Mouse (Mus musculus) midbrain, embryonic 14.5 days (tissue): Measurements from ENCODE around the gene 2310003L06Rik. TPM values are rescaled to one million over a fixed set of nuclear protein-coding genes. Genes with fewer than 3 reads are reported as not detected.

Experiments
- ATAC-seq: fragments of 200-750 bp; cut with Nextera tagmentation; 2 replicates; pipeline ENCODE4 v1.8.0; 2017; ENCODE audit warnings: moderate number of reproducible peaks, moderate library complexity; ENCODE audit not compliant: low FRiP score, low TSS enrichment
- DNase-seq: peaks from one replicate; pipeline ENCODE4 v3.0.0-alpha.2; 2015
- H3K27ac ChIP-seq: fragments of 300-500 bp; sonication (generic); replicated peaks from 2 replicates; pipeline ENCODE4 v1.5.1; 2014; ENCODE audit warnings: mild to moderate bottlenecking, low read depth, low read length, moderate library complexity
- H3K27me3 ChIP-seq: fragments of 300-500 bp; sonication (generic); 2 replicates; pipeline ENCODE4 v1.6.1; 2014; ENCODE audit warnings: low read length, control low read depth, mixed read lengths; ENCODE audit not compliant: control insufficient read depth, insufficient read depth
- H3K36me3 ChIP-seq: fragments of 300-500 bp; sonication (generic); 2 replicates; pipeline ENCODE4 v1.6.1; 2014; ENCODE audit warnings: low read length, control low read depth; ENCODE audit not compliant: control insufficient read depth, insufficient read depth
- H3K4me1 ChIP-seq: fragments of 300-500 bp; sonication (generic); 2 replicates; pipeline ENCODE4 v1.6.1; 2014; ENCODE audit warnings: mild to moderate bottlenecking, antibody characterized with exemption, low read length, control low read depth; ENCODE audit not compliant: control insufficient read depth, insufficient read depth
- H3K4me2 ChIP-seq: fragments of 300-500 bp; sonication (generic); 2 replicates; pipeline ENCODE4 v1.6.1; 2014; ENCODE audit warnings: mild to moderate bottlenecking, low read length, moderate library complexity
- H3K4me3 ChIP-seq: fragments of 300-500 bp; sonication (generic); replicated peaks from 2 replicates; pipeline ENCODE4 v1.5.1; 2014; ENCODE audit warnings: low read depth, low read length
- H3K9ac ChIP-seq: fragments of 300-500 bp; sonication (generic); replicated peaks from 2 replicates; pipeline ENCODE4 v1.6.1; 2014; ENCODE audit warnings: mild to moderate bottlenecking, low read length, moderate library complexity
- H3K9me3 ChIP-seq: fragments of 300-500 bp; sonication (generic); 2 replicates; pipeline ENCODE4 v1.6.1; 2016; ENCODE audit warnings: low read length, control low read depth, mixed read lengths; ENCODE audit not compliant: control insufficient read depth
- polyA plus RNA-seq: library from polyadenylated mRNA; unstranded; fragments of >200 nt; fragmentation: Nextera tagmentation; extraction: Ambion mirVana; gene quantifications from 2 replicates; pipeline ENCODE4 v1.2.1, GENCODE M21; 2014

Gene 2310003L06Rik
- polyA plus RNA-seq, 1 experiment from 2014 or later: not detected

DNA sequence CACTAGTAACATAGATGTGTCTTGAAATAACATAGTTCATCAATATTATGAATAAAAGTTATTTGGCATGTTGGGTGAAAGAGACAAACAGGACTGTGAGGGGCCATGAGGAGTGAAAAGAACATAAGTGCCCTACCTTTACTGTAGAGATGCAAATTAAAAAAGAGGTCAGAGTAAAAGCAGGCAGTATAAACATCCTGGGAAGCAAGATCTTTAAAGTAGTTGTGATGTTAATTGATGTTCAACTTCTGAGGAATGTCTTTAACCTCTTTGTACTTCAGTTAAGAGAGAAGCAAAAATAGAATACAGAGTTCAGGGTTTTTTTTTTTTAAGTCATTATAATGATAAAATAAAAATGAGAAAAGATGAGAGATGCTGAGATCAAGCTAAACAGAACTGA, 36.0 kb downstream of the 2310003L06Rik start:
- no peaks in the 10 kb centered on the region for H3K27me3 ChIP-seq

More for the DNA sequence above, 36.0 kb downstream of the 2310003L06Rik start:
- H3K36me3 ChIP-seq: no peaks in the 10 kb centered on the region
- no peak overlapping the region for H3K4me3 ChIP-seq
- ATAC-seq (no peak), DNase-seq (no peak)
- no peak overlapping the region for H3K9ac ChIP-seq
- no peak overlapping the region for H3K4me2 ChIP-seq
- H3K4me1 ChIP-seq: no peaks in the 10 kb centered on the region
- no peak overlapping the region for H3K27ac ChIP-seq
- H3K9me3 ChIP-seq: no peaks in the 10 kb centered on the region

Other genes with a start within 250 kb of the 2310003L06Rik start
- gene Csn1s2a, start 194.9 kb upstream of the 2310003L06Rik start, polyA plus RNA-seq: not detected in 2 replicates
- gene Csn1s2b, start 161.4 kb upstream of the 2310003L06Rik start, polyA plus RNA-seq: not detected in 2 replicates
- not detected in 2 replicates for gene Prr27, start 143.8 kb upstream of the 2310003L06Rik start, polyA plus RNA-seq
- not detected in 2 replicates for gene Odam, start 84.4 kb upstream of the 2310003L06Rik start, polyA plus RNA-seq
- not detected in 2 replicates for gene Csn3, start 43.9 kb upstream of the 2310003L06Rik start, polyA plus RNA-seq
- not detected in 2 replicates for gene Gm28434, start 58 bp downstream of the 2310003L06Rik start, polyA plus RNA-seq
- gene Cabs1, start 10.0 kb downstream of the 2310003L06Rik start, polyA plus RNA-seq: not detected in 2 replicates
- not detected in 2 replicates for gene Smr3a, start 33.1 kb downstream of the 2310003L06Rik start, polyA plus RNA-seq
- gene Smr2, start 117.1 kb downstream of the 2310003L06Rik start, polyA plus RNA-seq: not detected in 2 replicates
- gene Gm11116, start 142.1 kb downstream of the 2310003L06Rik start, polyA plus RNA-seq: not detected in 2 replicates
- not detected in 2 replicates for gene Gm11115, start 184.6 kb downstream of the 2310003L06Rik start, polyA plus RNA-seq